Mouse (Mus musculus) A20 (cell line): ENCODE data around the gene Cav2.

Experiments
- DNase-seq: peaks from one replicate; pipeline ENCODE4 v3.0.0-alpha.2; 2011; ENCODE audit warnings: low read depth, low spot score

Cav2 gene

GRCm38 (mm10) chr6:17280939-17281756 lies at the start of gene Cav2:
Gene Cav2 (plus strand): TSS chr6:17281185.
- DNase-seq, result no peak

GRCm38 (mm10) chr6:17239693-17240092 lies 41.3 kb upstream of the Cav2 start:
- no peak for DNase-seq

GRCm38 (mm10) chr6:17241013-17241412 lies 40.0 kb upstream of the Cav2 start:
- DNase-seq, result no peak

GRCm38 (mm10) chr6:17246959-17247358 lies 34.0 kb upstream of the Cav2 start:
- DNase-seq, result no peak

GRCm38 (mm10) chr6:17247673-17248072 lies 33.3 kb upstream of the Cav2 start:
- no peak for DNase-seq

GRCm38 (mm10) chr6:17248241-17248640 lies 32.7 kb upstream of the Cav2 start:
- no peak for DNase-seq

GRCm38 (mm10) chr6:17251958-17252357 lies 29.0 kb upstream of the Cav2 start:
- no peak for DNase-seq

- DNase-seq, result no peak
Measured at GRCm38 (mm10) chr6:17258142-17258541, 22.8 kb upstream of the Cav2 start.

- DNase-seq, result no peak
Measured at GRCm38 (mm10) chr6:17258911-17259310, 22.1 kb upstream of the Cav2 start.

GRCm38 (mm10) chr6:17262786-17263185 lies 18.2 kb upstream of the Cav2 start:
- DNase-seq, result no peak

GRCm38 (mm10) chr6:17265043-17265442 lies 15.9 kb upstream of the Cav2 start:
- no peak for DNase-seq

GRCm38 (mm10) chr6:17266466-17266865 lies 14.5 kb upstream of the Cav2 start:
- no peak for DNase-seq

GRCm38 (mm10) chr6:17278366-17278765 lies 2.6 kb upstream of the Cav2 start:
- no peak for DNase-seq

- no peak for DNase-seq
Measured at GRCm38 (mm10) chr6:17281757-17282092, 740 bp downstream of the Cav2 start.

- no peak for DNase-seq
Measured at GRCm38 (mm10) chr6:17282159-17282558, 1.2 kb downstream of the Cav2 start.

GRCm38 (mm10) chr6:17283834-17284233 lies 2.8 kb downstream of the Cav2 start:
- no peak for DNase-seq

- peak; percentile 11 for DNase-seq
Measured at GRCm38 (mm10) chr6:17286381-17286780, 5.4 kb downstream of the Cav2 start.

- no peak for DNase-seq
Measured at GRCm38 (mm10) chr6:17295116-17295515, 14.1 kb downstream of the Cav2 start.

GRCm38 (mm10) chr6:17305954-17306601 lies 25.1 kb downstream of the Cav2 start, which contains the start of gene Cav1:
Gene Cav1 (plus strand): TSS chr6:17306335.
- no peak for DNase-seq

- no peak for DNase-seq
Measured at GRCm38 (mm10) chr6:17306602-17307325, 25.8 kb downstream of the Cav2 start.

- DNase-seq, result no peak
Measured at GRCm38 (mm10) chr6:17307461-17308115, 26.6 kb downstream of the Cav2 start.

- DNase-seq, result no peak
Measured at GRCm38 (mm10) chr6:17308661-17309060, 27.7 kb downstream of the Cav2 start.
